Mouse (Mus musculus) urinary bladder, postnatal 36 days (tissue): ENCODE measurements at regions not wholly inside any gene's neighbourhood (a gene's known extent, or its start where the extent isn't known, plus 50 kb on each side); places are given as distances from the start of the nearest gene placed in this dataset.

ENCODE experiments used
- DNase-seq, 2 experiments: peaks; one replicate each; pipeline ENCODE4 v3.0.0; 2022; ENCODE audit warnings: low spot score in 2 of 2, mixed read lengths in 1 of 2

DNA sequence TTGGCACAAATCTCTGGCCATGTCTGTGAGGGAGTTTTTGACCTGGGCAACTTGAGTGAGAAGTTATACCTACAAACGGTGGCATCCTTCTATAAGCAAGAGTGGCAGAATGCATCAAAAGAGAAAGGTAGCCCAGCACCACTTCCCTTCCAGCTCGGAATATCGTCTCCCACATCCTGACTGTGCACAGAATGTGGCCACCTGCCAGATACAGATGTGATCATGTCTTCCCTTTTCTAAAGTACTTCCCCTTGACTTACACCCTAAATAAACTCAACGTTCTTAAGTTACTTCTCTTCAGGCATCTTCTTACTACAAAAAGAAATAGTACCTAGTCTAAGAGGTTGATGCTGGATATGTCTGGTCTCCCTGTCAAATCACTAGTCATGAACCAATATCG is 175.2 kb upstream of the 2610001J05Rik start:
- no peak for DNase-seq

DNA sequence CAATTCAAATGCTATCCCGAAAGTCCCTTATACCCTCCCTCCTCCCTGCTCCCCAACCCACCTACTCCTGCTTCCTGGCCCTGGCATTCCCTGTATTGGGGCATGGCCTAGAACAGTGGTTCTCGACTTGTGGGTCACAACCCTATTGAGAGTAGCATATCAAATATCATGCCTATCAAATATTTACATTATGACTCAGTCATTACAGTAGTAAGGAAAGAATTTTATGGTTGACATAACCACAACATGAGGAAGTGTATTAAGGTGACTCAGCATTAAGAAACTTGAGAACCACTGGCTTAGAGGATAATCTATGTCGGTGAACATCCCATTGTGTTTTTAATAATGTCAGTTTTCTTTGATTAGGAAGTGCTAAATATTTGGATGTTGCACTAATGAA is 173.3 kb upstream of the 2610001J05Rik start:
- DNase-seq = peak in 1 of 2 experiments; percentile 3

DNA sequence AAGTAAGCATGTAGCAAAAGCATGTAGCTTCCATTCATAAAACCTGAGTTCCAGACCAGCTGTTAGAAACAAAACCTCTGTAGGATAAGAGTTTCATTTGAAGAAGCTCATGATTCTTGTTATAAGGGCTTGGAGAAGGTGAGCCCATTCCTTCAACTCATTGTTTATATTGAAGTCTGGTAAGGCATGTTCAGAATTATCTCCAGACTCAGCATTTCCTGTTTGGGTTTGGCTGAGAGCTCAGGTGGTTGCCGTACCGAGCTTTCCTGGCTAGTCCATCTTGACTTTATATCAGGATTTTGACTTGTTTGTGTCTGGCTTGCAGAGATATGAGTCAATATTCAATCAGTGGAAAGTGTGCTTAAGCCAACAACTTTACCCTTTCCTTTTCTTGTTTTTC is 154.6 kb upstream of the 2610001J05Rik start:
- DNase-seq = no peak

DNA sequence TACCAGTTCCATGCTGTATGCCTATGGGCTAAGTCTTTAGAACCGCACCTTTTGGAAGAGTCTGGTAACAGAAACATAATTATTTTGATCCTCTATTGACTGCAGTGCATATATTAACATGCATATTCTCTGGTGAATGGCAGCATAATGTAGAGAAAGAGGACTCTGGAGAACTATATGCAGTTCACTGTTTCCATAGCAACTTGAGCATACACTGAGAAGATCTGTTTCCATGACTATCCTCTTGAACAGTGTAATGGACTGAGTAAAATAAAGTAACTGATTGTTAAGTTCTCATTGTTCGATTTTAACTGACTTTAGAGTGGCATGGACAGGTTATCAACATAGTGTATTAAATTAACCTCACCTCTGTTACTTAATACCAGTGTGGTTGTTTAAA is 147.6 kb upstream of the 2610001J05Rik start:
- no peak for DNase-seq

DNA sequence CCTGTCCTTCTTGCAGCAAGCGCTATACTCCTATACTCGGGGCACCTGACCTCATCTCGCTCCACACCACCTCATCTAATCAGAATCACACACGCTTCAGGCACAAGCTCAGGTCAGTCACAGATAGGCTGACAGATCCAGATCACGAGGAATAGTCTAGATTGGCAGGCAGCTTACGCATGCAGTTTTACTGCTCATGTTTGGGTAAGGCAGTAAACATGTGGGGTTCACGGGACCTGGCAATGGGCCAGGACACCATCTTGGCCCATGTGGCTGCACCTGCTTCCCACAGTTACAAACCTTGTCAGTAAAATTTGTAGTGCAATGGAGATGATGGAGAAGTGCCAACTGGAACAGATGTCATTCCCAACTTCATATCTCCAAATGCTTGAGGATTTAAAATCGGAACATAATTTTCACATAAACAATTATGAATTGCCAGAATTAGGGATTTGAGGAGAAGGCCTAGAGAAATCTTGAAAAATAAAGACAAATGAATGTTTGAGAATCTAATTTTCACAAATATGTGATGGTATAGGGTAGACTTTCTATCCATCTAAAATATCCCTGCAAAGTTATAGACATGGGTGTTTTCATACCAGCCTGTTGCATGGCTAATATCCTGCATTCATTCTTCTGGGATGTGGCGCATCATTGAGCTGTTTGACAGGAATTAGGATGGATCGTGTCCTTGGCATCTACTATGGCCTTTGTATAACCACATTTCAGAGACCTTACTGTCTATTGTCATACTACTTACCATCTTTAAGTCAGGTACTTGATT is 111.5 kb upstream of the 2610001J05Rik start:
- no peak for DNase-seq

DNA sequence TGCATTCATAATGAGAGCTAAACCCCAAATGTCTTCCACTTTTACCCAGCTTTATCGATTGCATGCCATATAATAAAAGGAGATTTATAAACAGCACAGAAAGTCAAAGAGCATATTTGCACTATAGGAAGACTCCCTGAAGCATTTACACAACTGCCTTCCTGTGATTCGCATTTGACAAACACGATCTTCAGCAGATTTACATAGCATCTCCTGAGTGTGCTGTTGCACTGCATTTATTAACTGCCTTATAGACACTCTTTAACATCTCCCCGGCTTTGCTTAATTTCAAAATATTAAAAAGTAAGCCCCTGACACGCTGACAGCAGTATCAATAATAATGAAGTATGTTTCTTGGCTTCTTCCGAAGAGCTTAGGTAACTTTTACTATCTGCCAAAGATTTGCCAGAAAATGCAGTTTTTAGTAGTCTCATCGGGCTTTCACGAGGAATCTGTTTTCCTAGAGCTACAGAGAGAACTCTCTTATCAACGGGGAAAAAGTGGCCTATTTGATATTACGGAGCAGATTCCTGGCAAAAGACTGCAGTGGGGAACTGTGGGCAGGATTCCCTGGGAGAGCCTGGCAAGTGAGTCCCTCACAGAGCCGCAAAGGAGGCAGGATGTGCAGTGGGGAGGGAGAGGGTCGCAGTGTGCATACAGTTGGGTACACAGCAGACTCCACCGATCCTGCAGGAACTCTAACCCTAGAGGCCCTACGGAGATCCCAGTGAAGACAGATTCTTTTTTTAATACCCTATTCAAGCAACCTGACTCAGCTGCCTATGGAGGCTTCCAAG is 103.6 kb upstream of the 2610001J05Rik start:
- no peak for DNase-seq

DNA sequence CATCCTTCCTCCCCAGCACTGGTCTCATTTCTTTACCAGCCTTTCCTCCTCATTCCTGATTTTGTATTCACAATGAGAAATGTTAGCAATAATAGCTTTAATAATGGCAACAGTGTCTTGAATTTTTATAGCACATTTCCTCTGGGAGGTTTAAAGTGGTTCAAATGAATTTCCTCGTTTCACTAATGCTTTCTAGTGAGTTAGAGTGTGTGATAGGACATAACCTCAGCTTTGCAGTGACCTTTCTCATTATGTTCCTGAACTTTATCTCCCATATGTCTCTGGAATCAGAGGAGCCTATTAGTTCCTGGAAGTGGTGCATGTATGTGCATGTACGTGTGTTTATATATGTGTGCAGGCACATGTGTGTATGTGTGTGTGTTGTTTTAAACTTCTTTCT is 93.2 kb upstream of the 2610001J05Rik start:
- DNase-seq = no peak

DNA sequence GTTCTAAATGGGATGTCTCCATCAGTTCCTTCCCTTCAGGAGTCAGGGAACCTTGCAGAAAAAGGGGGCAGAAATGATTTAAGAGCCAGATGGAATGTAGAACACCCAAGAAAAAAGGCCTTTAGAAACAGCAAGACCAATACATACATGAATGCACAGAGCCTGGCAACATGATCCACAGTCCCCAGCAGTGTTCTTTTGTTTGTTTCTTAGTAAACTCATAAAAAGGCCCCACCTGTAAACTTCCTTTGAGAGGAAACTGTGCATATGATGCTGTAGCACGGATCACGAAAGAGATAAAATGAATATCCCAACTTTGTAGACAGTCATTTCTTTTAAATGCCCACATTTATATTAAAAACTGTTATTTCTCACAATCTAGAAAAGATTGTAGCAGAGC is 92.7 kb upstream of the 2610001J05Rik start:
- DNase-seq = no peak

DNA sequence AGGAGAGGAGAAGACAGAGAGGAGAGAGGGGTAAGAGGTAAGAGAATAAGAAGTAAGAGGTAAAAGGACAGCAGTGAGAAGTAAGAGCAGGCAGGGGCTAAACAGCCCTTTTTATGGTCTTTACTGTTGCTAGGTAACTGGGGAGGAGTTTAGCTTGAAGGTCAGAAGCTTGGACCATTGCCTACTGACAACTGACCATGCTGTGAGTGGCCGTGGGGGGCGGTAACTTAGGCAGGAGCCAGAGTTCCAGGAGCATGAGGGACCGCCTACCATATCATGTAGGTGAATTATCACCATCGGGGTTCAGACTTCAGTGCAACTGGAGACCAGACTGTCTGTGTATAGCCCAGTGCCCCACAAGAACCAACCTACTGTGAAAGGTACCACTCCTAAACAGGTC is 78.3 kb upstream of the 2610001J05Rik start:
- no peak for DNase-seq

DNA sequence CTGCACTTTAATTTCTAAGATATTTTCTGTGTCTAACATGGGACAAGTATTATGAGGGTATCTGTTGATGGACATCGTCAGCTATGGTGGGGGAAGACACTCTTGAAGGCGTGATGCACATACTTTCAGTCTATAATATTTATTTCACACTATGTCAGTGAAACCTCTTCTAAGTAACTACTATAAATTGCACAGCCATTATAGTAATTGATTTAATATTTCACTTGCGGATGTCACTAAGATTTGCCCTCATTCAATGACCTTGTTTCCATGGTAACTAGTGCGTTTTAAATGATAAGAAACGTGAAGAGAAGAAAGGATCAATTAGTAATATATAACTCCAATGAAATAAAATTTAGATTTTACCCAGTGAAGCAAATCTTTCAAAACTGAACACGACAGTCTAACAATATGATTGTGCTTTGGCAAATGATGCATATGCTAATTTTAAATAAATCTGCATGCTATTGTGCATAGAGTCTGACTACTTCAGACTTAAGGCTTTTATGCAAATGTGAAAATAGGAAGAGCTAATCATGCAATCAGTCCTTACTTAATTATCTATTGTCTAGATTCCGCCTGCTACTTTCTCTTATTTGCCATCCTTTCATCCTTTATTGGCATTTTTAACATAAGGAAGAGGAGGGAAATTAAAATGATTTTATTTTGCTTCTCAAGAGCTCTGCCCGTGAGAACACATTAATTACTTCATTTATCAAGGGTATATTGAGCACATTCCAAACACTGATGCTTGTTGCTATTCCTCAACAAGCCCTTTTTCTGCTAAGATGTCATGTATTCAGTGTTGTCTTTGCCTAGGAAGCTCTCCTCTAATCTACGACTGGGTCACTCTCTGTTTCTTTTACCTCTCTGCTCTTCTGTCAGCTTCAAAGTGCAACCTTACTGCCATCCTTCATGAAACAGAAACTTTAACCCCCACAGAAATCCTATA is 49.8 kb upstream of the 2610001J05Rik start:
- no peak for DNase-seq
